Comparison of ENCODE assay signal across 23 mouse cellular contexts in genomic region chr5:41744234-41744633, GRCm38 (mm10). TPM values are rescaled to one million over a fixed set of nuclear protein-coding genes. Genes with fewer than 3 reads are reported as not detected.
A peak's percentile ranks its signal among the peaks of the same experiment; 100 is the strongest.
DNase-seq lines count a peak whose midpoint lies in the region; ATAC-seq and TF ChIP-seq lines count a peak whose summit lies in the region.
"Had no signal": no experiment of that assay in that cellular context is flagged by ENCODE, and none has a peak within 500 bp of the region (broad histone marks: within the 10 kb centered on the region; RNA-seq: fewer than 3 reads in every experiment).

No protein-coding gene starts in this region.

- WGBS in kidney, postnatal 0 days, result 11% methylated on average over 7 of the region's 7 CpGs
- WGBS in midbrain, embryonic 13.5 days, result 9% methylated on average over 7 of the region's 7 CpGs
- WGBS in midbrain, embryonic 16.5 days, result 14% methylated on average over 7 of the region's 7 CpGs

- ATAC-seq in kidney, postnatal 0 days (replicated peaks; ENCODE audit: low FRiP score, low read depth), result no peak
- ATAC-seq in midbrain, embryonic 13.5 days, result peak; percentile 34; the same call in 1 of the 2 replicates
- ATAC-seq in midbrain, embryonic 16.5 days, result no peak
- ATAC-seq: activated CD4-positive, CD25-positive, alpha-beta regulatory T cell, adult 4 months; intestine, postnatal 0 days had no signal

- no peak overlapping the region for H3K27ac ChIP-seq in kidney, postnatal 0 days
- no peak overlapping the region for H3K27ac ChIP-seq in midbrain, embryonic 13.5 days
- H3K27ac ChIP-seq in midbrain, embryonic 16.5 days (ENCODE audit: low read length), result no peak overlapping the region
- H3K27ac ChIP-seq: forebrain, embryonic 12.5 days; heart, adult 2 months; hindbrain, embryonic 14.5 days; limb, embryonic 15.5 days had no signal

- peaks cover 48% of the 10 kb centered on the region for H3K27me3 ChIP-seq in kidney, postnatal 0 days (ENCODE audit: insufficient read depth, low read length)
- peaks cover 69% of the 10 kb centered on the region for H3K27me3 ChIP-seq in midbrain, embryonic 13.5 days
- peaks cover 54% of the 10 kb centered on the region for H3K27me3 ChIP-seq in midbrain, embryonic 16.5 days (ENCODE audit: control insufficient read depth, insufficient read depth, low read depth, low read length)

- H3K4me1 ChIP-seq in kidney, postnatal 0 days (replicated peaks; ENCODE audit: insufficient read depth, low read length), result no peaks in the 10 kb centered on the region
- H3K4me1 ChIP-seq in midbrain, embryonic 13.5 days (replicated peaks), result no peaks in the 10 kb centered on the region
- no peaks in the 10 kb centered on the region for H3K4me1 ChIP-seq in midbrain, embryonic 16.5 days (ENCODE audit: control insufficient read depth, insufficient read depth, low read length)
- H3K4me1 ChIP-seq: forebrain, embryonic 12.5 days; limb, embryonic 15.5 days had no signal

- no peak overlapping the region for H3K9ac ChIP-seq in kidney, postnatal 0 days (ENCODE audit: low read depth, low read length)
- no peak overlapping the region for H3K9ac ChIP-seq in midbrain, embryonic 13.5 days (replicated peaks)
- no peak overlapping the region for H3K9ac ChIP-seq in midbrain, embryonic 16.5 days (ENCODE audit: low read depth, low read length)
- H3K9ac ChIP-seq: forebrain, embryonic 12.5 days; hindbrain, embryonic 14.5 days; limb, embryonic 15.5 days; lung, embryonic 14.5 days had no signal

- no peak overlapping the region for H3K4me3 ChIP-seq in kidney, postnatal 0 days (replicated peaks; ENCODE audit: low read depth, low read length)
- H3K4me3 ChIP-seq in midbrain, embryonic 13.5 days (replicated peaks), result no peak overlapping the region
- H3K4me3 ChIP-seq in midbrain, embryonic 16.5 days (ENCODE audit: low read depth, low read length), result no peak overlapping the region
- H3K4me3 ChIP-seq: forebrain, embryonic 12.5 days; heart, adult 2 months; limb, embryonic 15.5 days had no signal

- H3K36me3 ChIP-seq in kidney, postnatal 0 days (ENCODE audit: insufficient read depth, low read length), result no peaks in the 10 kb centered on the region
- H3K36me3 ChIP-seq in midbrain, embryonic 13.5 days, result no peaks in the 10 kb centered on the region
- no peaks in the 10 kb centered on the region for H3K36me3 ChIP-seq in midbrain, embryonic 16.5 days (ENCODE audit: control insufficient read depth, insufficient read depth, low read length)
- H3K36me3 ChIP-seq: forebrain, embryonic 12.5 days; limb, embryonic 15.5 days had no signal

- no peak overlapping the region for H3K4me2 ChIP-seq in kidney, postnatal 0 days (ENCODE audit: low read length)
- H3K4me2 ChIP-seq in midbrain, embryonic 13.5 days (replicated peaks), result no peak overlapping the region
- no peak overlapping the region for H3K4me2 ChIP-seq in midbrain, embryonic 16.5 days (ENCODE audit: low read length)
- H3K4me2 ChIP-seq: forebrain, embryonic 12.5 days; hindbrain, embryonic 14.5 days; limb, embryonic 15.5 days; lung, embryonic 14.5 days had no signal

- no peaks in the 10 kb centered on the region for H3K9me3 ChIP-seq in kidney, postnatal 0 days (replicated peaks; ENCODE audit: low read length)
- H3K9me3 ChIP-seq in midbrain, embryonic 13.5 days, result no peaks in the 10 kb centered on the region
- H3K9me3 ChIP-seq in midbrain, embryonic 16.5 days (replicated peaks; ENCODE audit: control insufficient read depth, low read length, poor library complexity, severe bottlenecking), result no peaks in the 10 kb centered on the region
- H3K9me3 ChIP-seq: forebrain, embryonic 12.5 days; limb, embryonic 15.5 days had no signal

- TF ChIP-seq CTCF in kidney, postnatal 0 days (IDR thresholded peaks at IDR 0.05; ENCODE audit: low read depth), result peak; percentile 16; the same call in 1 of the 2 replicates

- no peak for DNase-seq in kidney, postnatal 0 days (ENCODE audit: low spot score)
- no peak for DNase-seq in kidney, adult 11 months
- DNase-seq in R1 (ENCODE audit: low read depth, low spot score), result peak; percentile 59
- DNase-seq in right cerebral cortex, adult 2 months (ENCODE audit: low spot score in 2 of 2), result no peak
- no peak for DNase-seq in retina, embryonic 14.5 days (ENCODE audit: low spot score)
- DNase-seq: adrenal gland, postnatal 36 days; cerebellum, adult 2 months; gastrocnemius, postnatal 10 days; heart, adult 2 months; kidney, postnatal 10 days; lung, embryonic 14.5 days; retina, postnatal 1 day had no signal

RNA-seq across cellular contexts. Expression of gene Nkx3-2, which starts 20.1 kb away (rescaled TPM):
- not detected in 2 replicates for polyA plus RNA-seq in kidney, postnatal 0 days (2015; fragmentation: Nextera tagmentation; extraction: Ambion mirVana)
- not detected in 2 replicates for polyA plus RNA-seq in midbrain, embryonic 13.5 days (2015; fragmentation: Nextera tagmentation; extraction: Ambion mirVana)
- polyA plus RNA-seq in midbrain, embryonic 16.5 days (2015; fragmentation: Nextera tagmentation; extraction: Ambion mirVana), result not detected in 2 replicates
- polyA plus RNA-seq: activated CD4-positive, CD25-positive, alpha-beta regulatory T cell, adult 4 months; cerebellum, adult 2 months; forebrain, embryonic 12.5 days; frontal cortex, adult 2 months; heart, postnatal 0 days; hindbrain, embryonic 14.5 days; lung, embryonic 14.5 days; neural tube, embryonic 14.5 days; urinary bladder, adult 2 months had no signal

RNA-seq across cellular contexts. Expression of gene Rab28, which starts 36.3 kb away (rescaled TPM):
- polyA plus RNA-seq in kidney, postnatal 0 days (2015; fragmentation: Nextera tagmentation; extraction: Ambion mirVana), result 61.5 and 65.7 TPM in 2 replicates
- polyA plus RNA-seq in midbrain, embryonic 13.5 days (2015; fragmentation: Nextera tagmentation; extraction: Ambion mirVana), result 80.3 and 83.8 TPM in 2 replicates
- polyA plus RNA-seq in midbrain, embryonic 16.5 days (2015; fragmentation: Nextera tagmentation; extraction: Ambion mirVana), result 61.7 and 62.0 TPM in 2 replicates
